Mouse (Mus musculus): ENCODE results near the gene Thap3. TPM values are rescaled to one million over a fixed set of nuclear protein-coding genes. Genes with fewer than 3 reads are reported as not detected.

Gene Thap3
- 40.0 and 49.2 TPM in 2 replicates for polyA plus RNA-seq (2015; fragmentation: Nextera tagmentation; extraction: Ambion mirVana)

DNA sequence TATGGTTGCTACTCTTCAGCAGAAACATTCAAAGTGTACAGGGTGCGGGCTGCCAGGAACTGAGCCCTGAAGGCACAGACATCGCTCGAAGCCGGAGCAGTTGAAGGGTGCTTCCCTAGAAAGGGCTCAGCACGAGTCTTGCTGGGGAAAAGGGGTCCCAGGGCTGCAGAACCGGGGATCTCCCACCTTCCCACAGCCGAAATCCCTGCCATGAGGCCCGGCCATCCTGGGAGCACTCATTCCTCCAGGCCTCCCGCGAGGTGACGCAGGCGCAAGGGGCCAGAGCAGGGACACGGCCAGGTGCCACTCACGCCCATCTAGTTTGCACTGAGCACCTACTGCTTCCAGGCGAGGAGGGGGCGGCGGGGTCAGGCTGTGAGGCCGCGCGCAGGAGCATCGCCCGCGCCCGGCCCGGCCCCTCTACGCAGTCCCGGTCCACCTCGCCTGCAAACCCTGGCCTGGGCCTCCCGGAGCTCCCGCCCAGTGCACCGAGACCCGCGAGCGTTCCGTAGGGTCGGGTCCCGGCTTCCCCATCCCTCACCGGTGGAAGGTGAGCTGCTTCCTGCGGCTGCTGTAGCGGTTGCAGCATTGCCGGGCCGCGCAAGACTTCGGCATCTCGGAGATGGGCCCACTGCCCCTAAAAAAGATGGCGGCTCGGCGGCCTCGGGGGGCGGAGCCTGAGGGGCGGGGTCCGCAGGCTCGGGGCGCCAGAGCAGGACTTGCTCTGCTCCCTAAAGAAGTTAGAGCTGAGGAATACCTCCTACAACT is at the start of gene Thap3:
Thap3 (minus strand) TSS at position 656 of the 768 bp plus-strand sequence.

DNA sequence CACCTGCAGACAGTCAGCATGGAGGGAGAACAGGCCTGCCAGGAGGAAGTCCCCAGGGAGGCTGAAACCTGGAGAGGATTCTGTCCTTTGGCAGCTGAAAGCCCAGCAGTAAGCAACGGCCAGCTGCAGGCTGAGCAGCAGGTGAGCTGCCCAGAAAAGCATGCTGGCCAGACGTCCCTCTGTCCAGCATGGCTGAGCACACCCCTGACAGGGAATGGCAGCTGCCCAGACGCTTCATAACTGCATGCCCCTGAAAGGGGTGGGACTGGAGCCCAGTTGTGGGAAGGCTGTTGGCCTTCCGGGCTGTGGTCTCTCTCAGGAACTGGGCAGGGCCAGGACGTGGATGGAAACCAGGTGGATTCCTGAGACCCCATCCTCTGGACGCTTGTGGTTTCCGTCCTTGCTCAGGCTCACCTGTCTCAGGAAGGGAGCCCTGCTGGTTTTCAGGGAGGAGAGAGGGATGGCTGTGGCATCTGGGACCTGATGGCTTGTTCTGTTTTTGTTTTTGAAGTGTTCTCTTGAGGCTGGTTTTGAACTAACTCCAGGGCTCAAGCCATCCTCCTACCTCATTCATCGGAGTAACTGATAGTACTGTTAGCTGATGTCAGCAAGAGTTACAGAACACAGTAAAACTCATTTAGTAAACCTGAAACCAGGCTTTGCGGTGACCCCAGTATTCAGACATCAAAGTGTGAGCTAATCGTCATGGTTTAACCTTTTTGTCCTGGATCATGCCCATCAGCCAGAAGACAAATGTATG is 49.6 kb upstream of the Thap3 start, which contains the start of gene Tas1r1:
Tas1r1 (minus strand) TSS at position 344 of the 760 bp plus-strand sequence.

DNA sequence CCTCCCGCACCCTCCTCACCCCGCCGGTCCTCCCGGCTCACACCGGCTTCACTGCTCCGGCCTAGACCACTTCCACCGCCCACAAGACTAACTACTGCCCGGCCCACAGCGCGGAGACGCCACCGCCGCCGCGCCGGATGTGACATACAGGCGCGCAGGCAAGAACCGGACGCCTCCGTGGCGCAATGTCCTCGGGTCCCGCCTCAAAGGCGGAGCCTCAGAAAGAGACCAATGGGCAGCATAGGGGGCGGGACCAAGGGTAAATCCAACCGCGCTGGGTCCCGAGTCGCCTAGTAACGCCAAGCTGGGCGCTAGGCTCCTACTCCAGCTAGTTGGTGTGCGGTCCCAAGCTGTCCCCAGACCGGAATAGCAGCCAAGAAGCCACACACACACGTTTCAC is 38.7 kb upstream of the Thap3 start, which contains the start of gene Zbtb48:
Zbtb48 (minus strand) TSS at position 148 of the 400 bp plus-strand sequence.

DNA sequence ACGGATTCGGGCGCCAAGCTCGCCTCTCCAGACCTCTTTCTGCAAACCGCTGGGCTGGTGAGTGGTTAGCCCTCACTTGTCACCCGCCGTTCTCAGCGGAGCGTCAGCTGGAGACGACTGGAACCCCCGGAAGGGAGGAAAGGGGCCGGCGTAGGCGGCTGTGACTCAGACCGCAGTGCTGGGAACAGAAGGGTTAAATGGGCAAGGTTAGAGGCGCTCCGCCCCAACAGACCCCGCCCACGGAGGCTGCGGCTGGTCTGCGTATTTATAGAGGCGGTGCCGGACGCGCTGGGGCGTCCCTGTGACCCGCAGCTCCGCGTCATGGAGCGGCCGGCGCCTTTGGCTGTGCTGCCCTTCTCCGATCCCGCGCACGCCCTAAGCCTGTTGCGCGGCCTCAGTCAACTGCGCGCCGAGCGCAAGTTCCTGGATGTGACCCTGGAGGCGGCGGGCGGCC is 19.9 kb upstream of the Thap3 start, which contains the start of gene Klhl21:
Klhl21 (plus strand) TSS at position 182 of the 454 bp plus-strand sequence.

DNA sequence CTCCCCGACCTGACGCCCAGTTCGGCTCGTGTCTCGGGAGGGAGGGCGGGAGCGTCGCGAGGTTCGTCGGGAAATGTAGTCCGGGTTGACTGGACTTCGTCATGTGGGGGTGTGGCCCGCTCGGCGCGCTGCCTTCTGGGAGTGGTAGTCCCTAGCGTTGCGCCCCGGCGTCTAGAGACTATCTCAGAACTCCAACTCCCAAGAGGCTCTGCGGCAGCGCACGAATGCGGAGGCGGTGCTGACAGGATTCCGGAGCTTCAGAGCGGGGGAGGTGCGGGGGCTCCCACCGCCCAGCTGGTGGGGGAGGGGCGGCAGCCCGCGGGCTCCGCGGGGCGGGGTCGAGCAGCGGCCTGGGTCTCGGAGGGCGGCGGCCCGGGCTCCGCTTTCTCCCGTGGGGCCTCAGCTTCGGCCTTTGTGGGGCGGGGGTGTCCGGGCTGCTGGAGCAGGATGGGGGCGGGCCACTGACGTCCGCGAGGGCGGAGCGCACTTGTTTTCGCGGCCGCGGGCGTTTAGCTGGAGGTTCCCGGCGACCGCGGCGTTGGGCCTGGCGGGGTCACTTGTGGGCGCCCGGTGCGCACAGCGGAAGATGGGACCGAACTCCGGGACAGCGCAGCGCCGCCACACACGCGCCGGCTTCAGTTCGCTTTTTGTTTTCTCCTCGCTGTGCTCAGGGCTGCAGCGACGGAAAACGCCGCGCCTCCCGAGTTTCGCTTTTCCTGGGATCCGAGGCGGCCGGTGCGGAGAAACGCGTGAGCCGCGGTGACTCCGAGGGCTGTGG is 7.6 kb upstream of the Thap3 start, which contains the start of gene Phf13:
Phf13 (minus strand) TSS at position 86 of the 778 bp plus-strand sequence.

GRCm38 (mm10) chr4:151933505-151934214 is 55.1 kb downstream of the Thap3 start, which contains the start of gene Dnajc11:
Dnajc11 (plus strand) TSS chr4:151933691.

Other genes starting within 250 kb of the Thap3 start
- 164 and 171 TPM in 2 replicates for gene Camta1, start 127.1 kb downstream of the Thap3 start, polyA plus RNA-seq (2015; fragmentation: Nextera tagmentation; extraction: Ambion mirVana)
- 62.2 and 65.8 TPM in 2 replicates for gene Dnajc11, start 55.3 kb downstream of the Thap3 start, polyA plus RNA-seq (2015; fragmentation: Nextera tagmentation; extraction: Ambion mirVana)
- 17.9 and 19.1 TPM in 2 replicates for gene Phf13, start 7.3 kb upstream of the Thap3 start, polyA plus RNA-seq (2015; fragmentation: Nextera tagmentation; extraction: Ambion mirVana)
- 5.3 and 5.5 TPM in 2 replicates for gene Klhl21, start 19.8 kb upstream of the Thap3 start, polyA plus RNA-seq (2015; fragmentation: Nextera tagmentation; extraction: Ambion mirVana)
- gene Zbtb48, start 38.7 kb upstream of the Thap3 start, polyA plus RNA-seq (2015; fragmentation: Nextera tagmentation; extraction: Ambion mirVana) = 11.9 and 13.2 TPM in 2 replicates
- gene Tas1r1, start 49.6 kb upstream of the Thap3 start, polyA plus RNA-seq (2015; fragmentation: Nextera tagmentation; extraction: Ambion mirVana) = 1.9 and 2.0 TPM in 2 replicates
- gene Nol9, start 50.3 kb upstream of the Thap3 start, polyA plus RNA-seq (2015; fragmentation: Nextera tagmentation; extraction: Ambion mirVana) = 19.8 and 21.2 TPM in 2 replicates
- 14.7 and 16.2 TPM in 2 replicates for gene Plekhg5, start 83.5 kb upstream of the Thap3 start, polyA plus RNA-seq (2015; fragmentation: Nextera tagmentation; extraction: Ambion mirVana)
- gene Tnfrsf25, start 126.9 kb upstream of the Thap3 start, polyA plus RNA-seq (2015; fragmentation: Nextera tagmentation; extraction: Ambion mirVana) = 0.79 and 0.90 TPM in 2 replicates
- 1.7 and 2.7 TPM in 2 replicates for gene Espn, start 163.4 kb upstream of the Thap3 start, polyA plus RNA-seq (2015; fragmentation: Nextera tagmentation; extraction: Ambion mirVana)
- not detected in 2 replicates for gene Hes2, start 169.9 kb upstream of the Thap3 start, polyA plus RNA-seq (2015; fragmentation: Nextera tagmentation; extraction: Ambion mirVana)
- gene Acot7, start 189.1 kb upstream of the Thap3 start, polyA plus RNA-seq (2015; fragmentation: Nextera tagmentation; extraction: Ambion mirVana) = 458 and 500 TPM in 2 replicates

Data from neural tube, postnatal 0 days (tissue).